Mouse (Mus musculus): ENCODE measurements around the gene Myo1f.

Gene Myo1f

GRCm38 (mm10) chr17:33649781-33650475 is 94.4 kb downstream of the Myo1f start:
- DNase-seq (ENCODE audit: low spot score): no peak
